Mouse (Mus musculus) C2C12 (cell line): ENCODE measurements around the gene Slc4a5.

Experiments used
- CTCF ChIP-seq: IDR thresholded peaks from one replicate; pipeline ENCODE4 v1.5.1; 2011; ENCODE audit not compliant: control insufficient read depth, insufficient read depth, insufficient read length
- MAX ChIP-seq: IDR thresholded peaks from one replicate; pipeline ENCODE4 v1.6.1; 2011; ENCODE audit warnings: mild to moderate bottlenecking, control low read depth
- MYOD1 ChIP-seq: IDR thresholded peaks from one replicate; pipeline ENCODE4 v1.6.1; 2011; ENCODE audit warnings: low read depth; ENCODE audit not compliant: control insufficient read depth, insufficient read length
- MYOG ChIP-seq: IDR thresholded peaks from one replicate; pipeline ENCODE4 v1.6.1; 2011; ENCODE audit not compliant: control insufficient read depth, insufficient read length; ENCODE audit errors: extremely low read depth
- USF1 ChIP-seq: IDR thresholded peaks from one replicate; pipeline ENCODE4 v1.6.1; 2011; ENCODE audit warnings: low read depth, mild to moderate bottlenecking, control low read depth, moderate library complexity

DNA sequence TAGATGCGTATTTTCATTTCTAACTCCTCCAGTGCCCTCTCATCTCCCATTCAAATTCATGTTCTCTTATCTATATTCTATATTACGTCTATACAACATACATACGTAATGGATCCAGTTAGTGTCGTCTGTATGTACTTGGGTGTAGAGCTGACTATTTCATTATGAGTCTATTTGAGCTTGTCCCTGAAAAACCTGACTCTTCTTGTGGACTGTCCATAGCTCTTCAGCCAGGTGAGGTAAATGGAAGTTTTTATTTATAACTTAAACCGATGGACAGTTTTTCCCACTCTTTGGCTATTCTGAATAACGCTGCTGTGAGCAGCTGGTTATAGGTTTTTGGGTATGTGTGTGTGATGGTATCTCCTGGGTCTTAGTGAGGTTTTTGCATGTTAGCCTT is 107.1 kb downstream of the Slc4a5 start:
- TF ChIP-seq MAX (no peak), CTCF (no peak), USF1 (no peak), MYOD1 (no peak), MYOG (no peak)
